Mouse (Mus musculus): ENCODE results near the gene Armc12.

The Armc12 gene

DNA sequence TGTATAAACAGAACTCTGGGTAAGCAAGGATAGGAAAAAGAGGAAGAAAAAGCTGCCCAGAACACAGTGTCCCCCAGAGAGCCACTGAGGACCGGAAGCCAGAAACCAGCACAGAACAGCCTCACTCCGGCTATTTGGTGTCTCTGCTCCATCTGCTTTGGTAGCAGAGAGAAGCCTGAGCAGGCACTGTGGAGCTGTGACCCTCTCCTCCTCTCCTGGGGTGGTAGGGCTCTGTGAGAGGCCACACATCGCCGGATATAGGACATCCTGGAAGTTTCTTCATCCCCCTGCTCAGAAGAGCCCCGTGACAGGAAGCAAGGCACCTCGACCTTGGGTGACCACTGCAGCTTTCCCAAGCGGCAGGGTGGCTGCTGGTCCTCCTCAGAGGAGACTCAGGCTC lies 16.8 kb upstream of the Armc12 start:
- DNase-seq, result peak in 1 of 2 experiments; percentile 28

GRCm38 (mm10) chr17:28514555-28514954 lies 16.1 kb upstream of the Armc12 start:
- no peak for DNase-seq

GRCm38 (mm10) chr17:28515431-28516341 lies 14.9 kb upstream of the Armc12 start:
- DNase-seq, result peak; percentile 21 to 51

DNA sequence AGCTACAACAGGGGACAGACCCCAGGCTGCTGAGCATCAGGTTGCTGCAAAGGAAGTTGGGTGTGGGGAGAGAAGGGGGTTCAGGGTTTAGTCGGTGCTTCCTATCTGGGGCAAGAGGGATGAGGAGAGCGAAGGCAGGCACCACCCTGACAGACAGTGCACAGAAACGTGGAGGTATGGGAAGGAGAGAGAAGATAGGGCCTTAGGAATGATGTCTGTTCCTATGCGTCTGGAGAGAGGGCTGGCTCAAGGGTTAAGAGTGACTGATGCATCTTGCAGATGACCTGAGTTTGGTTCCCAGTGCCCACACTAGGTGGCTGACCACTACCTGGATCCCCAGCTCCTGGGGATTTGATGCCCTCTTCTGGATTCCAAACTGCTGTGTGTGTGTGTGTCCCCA lies 13.7 kb upstream of the Armc12 start:
- DNase-seq, result no peak

DNA sequence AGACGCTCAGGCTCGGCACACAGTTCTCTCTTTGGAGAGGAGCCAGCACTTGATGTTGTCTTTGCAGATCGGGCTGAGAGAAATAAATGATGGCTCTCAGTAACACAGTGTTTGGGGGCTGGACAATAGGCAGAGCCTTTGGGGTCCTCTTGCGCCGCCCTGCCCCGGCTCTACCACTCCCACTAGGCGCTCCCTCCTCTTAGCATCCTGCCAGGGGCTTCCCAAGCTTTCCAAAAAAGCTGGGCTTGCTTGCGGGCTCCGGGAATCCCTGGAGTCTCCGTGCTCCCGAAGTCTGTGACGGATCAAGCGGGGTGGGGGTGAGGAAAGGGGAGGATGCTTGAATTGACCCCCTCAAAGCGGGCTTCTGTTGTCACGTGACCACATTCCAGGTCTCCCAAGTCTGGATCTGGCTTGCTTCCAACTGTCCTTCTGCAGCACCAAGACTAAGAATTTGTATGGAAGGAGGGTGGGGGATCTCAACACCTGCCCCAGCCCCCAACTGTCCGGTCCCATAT lies 13.1 kb upstream of the Armc12 start, which contains the start of gene Fkbp5:
Fkbp5 (minus strand) TSS at position 87 of the 515 bp plus-strand sequence.
- DNase-seq, result peak; percentile 61 to 84

- DNase-seq, result peak; percentile 88 to 95
Measured at GRCm38 (mm10) chr17:28517956-28518614, 12.5 kb upstream of the Armc12 start.

DNA sequence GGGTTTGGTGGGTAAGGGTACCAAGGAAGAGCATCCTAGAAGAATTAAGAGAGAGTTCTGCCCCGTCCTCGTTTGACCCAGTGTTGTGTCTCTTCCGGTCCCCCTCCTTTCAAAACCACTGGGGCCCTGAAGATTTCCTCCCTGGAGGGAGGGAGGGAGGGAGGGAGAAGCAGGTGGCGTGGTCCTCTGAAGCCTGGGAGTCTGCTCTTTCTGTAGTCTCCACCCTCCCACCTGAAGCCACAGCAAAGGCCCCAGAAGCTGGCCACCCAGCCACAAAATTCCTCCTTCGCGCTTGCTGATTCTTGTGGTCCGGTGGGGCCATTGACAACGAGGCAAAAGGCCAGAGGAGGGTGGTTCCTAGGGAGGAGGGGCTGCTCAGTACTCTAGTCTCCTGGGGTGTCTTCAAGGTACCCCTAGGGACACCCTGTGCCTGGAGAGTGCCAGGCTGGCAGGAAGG lies 12.0 kb upstream of the Armc12 start:
- DNase-seq, result peak; percentile 15 to 36

DNA sequence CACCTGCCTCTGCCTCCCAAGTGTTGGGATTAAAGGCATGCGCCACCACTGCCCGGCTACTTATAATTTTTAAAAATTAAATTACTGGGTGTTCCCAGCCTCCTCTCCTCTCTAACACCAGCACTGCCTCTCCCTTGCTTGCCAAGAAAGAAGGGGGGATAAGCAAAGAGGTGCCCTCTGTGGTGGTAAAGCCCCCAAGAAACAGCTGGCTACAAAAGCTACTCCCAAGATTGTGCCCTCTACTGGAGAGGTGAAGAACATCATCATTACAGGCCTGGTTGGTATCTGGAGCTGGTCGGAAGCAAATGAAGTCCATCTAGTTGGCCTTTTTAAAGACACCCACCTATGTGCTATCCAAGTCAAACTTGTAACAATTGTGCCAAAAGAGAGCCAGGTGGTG lies 10.8 kb upstream of the Armc12 start:
- DNase-seq, result peak in 1 of 2 experiments; percentile 10

DNA sequence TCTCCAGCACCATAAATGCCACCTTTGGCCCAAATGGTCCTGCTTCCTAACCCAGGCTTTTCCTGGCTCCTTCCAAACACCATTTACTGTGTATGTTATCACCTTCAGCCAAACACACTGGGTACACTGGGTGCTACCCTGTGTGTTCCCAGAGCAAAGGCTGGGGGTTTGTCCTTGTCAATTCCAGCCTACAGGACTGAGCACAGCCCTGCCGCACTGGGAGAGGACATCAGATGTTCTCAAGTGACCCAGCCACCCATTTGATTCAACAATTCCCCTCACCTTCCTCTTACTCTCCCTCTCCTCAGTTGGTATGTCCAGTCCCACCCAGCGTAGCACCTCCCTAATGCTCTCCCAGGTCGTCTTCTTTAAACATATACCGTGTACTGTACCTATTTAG lies 10.0 kb upstream of the Armc12 start:
- no peak for DNase-seq

DNA sequence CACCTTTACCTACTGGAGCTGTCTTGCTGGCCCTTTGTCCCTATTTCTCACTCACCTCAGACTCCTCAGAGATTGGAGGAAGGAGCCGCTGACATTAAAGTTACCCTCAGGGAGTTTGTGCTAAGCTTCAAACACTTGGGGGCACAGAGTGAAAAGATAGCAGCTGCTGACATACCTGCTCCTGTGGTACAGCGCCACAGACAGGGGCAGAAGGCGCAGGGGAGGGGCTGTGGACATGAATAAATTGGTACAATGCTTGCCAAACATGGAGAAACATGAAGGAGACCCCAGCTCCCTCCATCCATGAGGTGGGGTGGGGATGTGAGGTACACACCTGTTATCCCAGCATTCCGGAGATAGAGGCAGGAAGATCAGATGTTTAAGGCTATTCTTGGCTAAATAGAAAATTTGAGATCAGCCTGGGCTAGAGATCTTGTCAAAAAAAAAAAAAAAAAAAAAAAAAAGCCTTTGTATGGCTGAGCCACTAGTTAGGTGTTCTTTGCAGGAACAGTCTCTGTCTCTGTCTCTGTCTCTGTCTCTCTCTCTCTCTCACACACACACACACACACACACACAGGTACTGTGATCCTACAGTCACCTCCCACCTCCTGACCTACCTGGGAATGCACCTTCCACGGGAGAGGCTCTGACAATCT lies 9.4 kb upstream of the Armc12 start:
- DNase-seq, result no peak

- no peak for DNase-seq
Measured at GRCm38 (mm10) chr17:28521920-28522319, 8.7 kb upstream of the Armc12 start.

DNA sequence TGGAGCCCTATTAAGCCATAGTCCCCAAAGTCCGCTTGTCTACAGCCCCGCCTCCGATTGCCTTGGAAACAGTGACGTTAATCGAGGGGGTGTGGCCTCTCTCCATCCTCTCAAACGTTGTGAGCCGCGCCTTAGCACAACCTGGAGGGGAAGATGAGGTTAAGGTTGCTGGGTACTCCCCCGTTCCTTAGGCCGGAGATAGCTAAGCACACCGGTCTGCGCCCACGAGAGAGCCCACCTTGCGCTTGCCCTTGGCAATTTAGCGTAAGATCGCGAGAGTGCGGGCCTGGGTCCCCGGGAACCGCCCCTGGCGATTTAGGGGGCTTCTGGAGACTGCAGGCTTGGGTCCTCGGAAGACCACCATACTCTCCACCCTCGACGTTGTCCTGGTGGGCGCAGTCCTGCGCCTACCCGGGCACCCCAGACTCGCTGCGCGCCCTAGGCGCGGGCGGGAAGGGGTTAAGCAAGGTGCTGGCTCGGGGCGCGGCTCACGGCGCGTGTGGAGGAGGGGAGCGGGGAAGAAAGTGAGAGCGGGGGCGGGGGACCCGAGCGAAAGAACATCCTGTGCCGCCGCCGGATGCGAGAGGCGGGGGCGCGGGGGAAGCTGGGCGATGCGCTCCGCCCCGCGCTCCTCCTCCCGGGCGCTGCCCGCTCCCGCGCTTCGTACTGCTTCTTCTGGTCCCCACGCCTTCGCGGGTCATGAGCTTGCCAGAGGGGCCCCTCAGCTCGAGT lies 7.8 kb upstream of the Armc12 start:
- DNase-seq, result peak; percentile 91 to 94

DNA sequence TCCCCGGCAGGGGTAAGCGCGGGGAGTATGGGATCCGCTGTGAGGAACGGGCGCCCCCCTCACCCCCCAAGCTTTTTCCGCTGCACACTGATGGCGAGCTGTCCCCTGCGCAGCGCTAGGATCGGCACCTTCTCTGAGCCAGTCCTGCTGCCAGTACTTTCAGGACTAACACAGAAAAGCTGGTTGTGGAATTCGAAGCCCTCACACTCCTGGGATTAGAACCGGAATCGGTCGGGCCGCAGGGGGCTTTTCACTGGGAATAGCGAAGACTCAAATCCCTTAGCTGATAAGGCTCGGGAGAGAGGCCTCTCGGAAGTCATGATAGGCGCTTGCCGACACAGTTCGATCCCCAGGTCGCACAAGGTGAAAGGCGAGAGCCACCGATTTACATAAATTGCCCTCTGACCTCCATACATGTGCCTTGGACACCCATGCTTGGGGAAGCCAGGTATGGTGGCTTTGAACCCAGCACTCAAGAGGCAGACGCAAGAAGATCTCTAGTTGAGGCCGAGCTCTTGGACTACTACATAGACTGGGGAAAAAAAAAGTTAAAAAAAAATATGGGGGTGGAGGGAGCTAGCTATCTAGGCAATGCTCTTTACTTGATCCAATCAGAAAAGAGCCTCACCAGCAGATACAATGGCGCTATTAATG lies 7.1 kb upstream of the Armc12 start:
- DNase-seq, result no peak

- DNase-seq, result no peak
Measured at GRCm38 (mm10) chr17:28524009-28524695, 6.5 kb upstream of the Armc12 start.

GRCm38 (mm10) chr17:28524831-28525430 lies 5.7 kb upstream of the Armc12 start:
- DNase-seq, result no peak

- peak in 1 of 2 experiments; percentile 12 for DNase-seq
Measured at GRCm38 (mm10) chr17:28527184-28528042, 3.2 kb upstream of the Armc12 start.

DNA sequence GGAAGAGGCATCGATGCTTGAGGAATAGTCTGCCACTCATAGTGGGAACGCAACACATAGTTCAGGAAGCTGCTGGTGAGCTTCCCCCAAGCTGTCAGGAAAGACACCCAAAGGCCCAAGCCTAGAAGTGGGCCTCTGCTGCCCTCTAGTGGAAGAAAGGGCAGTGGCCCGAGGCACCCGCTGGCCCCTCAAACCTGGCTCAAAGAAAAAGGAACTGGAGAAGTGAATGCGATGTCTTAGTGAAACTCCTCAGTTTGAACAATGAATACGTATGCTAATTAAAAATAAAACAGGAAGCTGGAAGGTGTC lies 2.6 kb upstream of the Armc12 start:
- peak; percentile 82 to 90 for DNase-seq

GRCm38 (mm10) chr17:28529116-28529515 lies 1.5 kb upstream of the Armc12 start:
- no peak for DNase-seq

DNA sequence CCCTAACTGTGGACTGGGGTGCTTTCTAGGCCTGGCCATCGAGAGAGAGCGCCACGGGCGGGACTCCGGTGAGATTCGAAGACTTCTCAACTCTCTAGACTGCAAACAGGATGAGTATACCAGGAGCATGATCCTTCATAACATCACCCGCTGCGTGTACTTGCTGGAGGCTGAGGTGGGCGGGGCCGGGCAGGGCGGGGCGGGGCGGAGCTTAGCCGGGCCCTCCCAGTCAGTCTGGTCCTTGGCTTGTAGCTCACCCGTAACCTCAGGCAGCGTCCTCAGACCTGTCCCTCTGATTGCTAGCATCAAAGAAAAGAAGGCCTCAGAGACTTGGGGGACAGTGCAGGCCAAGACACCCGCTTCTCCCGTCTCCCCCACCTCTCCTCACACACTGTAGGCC lies 1.3 kb downstream of the Armc12 start:
- DNase-seq, result no peak

DNA sequence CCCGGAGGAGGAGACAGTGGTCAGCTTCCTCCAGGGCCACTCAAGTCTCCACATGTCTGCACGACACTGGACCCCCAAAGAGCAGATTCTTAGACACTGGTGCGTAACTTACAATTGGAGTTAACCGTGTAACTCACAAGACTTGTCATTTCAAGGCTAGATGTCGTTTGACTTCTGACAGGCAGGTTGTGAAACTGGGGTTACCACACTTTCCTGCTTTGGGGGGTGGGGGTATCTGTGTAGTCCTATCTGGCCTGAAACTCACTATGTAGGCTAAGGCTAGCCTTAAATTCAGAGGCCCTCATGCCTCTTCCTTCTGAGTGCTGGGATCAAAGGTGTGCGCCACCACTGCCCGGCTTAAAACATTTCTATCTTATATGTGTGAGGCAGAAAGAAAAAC lies 2.0 kb downstream of the Armc12 start:
- DNase-seq, result no peak
